Mouse (Mus musculus): ENCODE measurements around the gene Limd2.

DNA sequence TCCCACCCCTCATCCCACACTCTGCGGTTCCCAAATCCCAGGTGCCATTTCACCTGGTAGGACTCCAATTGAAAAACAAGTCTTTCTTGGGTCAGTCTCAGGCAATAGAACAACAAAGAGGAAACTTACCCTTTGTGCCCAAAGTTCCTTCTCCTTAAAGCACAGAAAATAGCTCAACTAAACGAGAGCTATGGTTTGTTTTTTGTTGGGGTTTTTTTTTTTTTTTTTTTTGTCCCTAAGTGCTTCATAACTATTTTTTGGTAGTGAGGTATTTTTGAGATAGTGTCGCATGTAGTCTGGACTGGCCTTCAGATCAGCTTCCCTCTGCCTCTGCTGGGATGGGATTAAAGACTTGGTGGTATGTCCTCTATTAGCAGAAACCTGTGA lies 33.5 kb upstream of the Limd2 start:
- no peak for TF ChIP-seq POLR2A (IDR thresholded peaks at IDR 0.05; ENCODE audit: insufficient read length, low read depth)
- TF ChIP-seq USF1 (IDR thresholded peaks at IDR 0.05; ENCODE audit: low read depth) = no peak
- TF ChIP-seq TCF3 (IDR thresholded peaks at IDR 0.05; ENCODE audit: insufficient read length, low read depth) = no peak
- no peak for TF ChIP-seq E2F4 (IDR thresholded peaks at IDR 0.05; ENCODE audit: insufficient read depth)
- no peak for TF ChIP-seq TCF12 (IDR thresholded peaks at IDR 0.05; ENCODE audit: insufficient read depth, poor library complexity, severe bottlenecking)
- TF ChIP-seq SRF (IDR thresholded peaks at IDR 0.05; ENCODE audit: control insufficient read depth, insufficient read length, low read depth) = no peak
- TF ChIP-seq POLR2AphosphoS2 (IDR thresholded peaks at IDR 0.05; ENCODE audit: insufficient read length, low read depth) = no peak
- no peak for TF ChIP-seq MAX (IDR thresholded peaks at IDR 0.05; ENCODE audit: low read depth)
